Mouse (Mus musculus): ENCODE results near the gene Ddx18. TPM values are rescaled to one million over a fixed set of nuclear protein-coding genes. Genes with fewer than 3 reads are reported as not detected.

Gene Ddx18
- polyA plus RNA-seq (2015; fragmentation: Nextera tagmentation; extraction: Ambion mirVana) = 50.6 and 52.9 TPM in 2 replicates

DNA sequence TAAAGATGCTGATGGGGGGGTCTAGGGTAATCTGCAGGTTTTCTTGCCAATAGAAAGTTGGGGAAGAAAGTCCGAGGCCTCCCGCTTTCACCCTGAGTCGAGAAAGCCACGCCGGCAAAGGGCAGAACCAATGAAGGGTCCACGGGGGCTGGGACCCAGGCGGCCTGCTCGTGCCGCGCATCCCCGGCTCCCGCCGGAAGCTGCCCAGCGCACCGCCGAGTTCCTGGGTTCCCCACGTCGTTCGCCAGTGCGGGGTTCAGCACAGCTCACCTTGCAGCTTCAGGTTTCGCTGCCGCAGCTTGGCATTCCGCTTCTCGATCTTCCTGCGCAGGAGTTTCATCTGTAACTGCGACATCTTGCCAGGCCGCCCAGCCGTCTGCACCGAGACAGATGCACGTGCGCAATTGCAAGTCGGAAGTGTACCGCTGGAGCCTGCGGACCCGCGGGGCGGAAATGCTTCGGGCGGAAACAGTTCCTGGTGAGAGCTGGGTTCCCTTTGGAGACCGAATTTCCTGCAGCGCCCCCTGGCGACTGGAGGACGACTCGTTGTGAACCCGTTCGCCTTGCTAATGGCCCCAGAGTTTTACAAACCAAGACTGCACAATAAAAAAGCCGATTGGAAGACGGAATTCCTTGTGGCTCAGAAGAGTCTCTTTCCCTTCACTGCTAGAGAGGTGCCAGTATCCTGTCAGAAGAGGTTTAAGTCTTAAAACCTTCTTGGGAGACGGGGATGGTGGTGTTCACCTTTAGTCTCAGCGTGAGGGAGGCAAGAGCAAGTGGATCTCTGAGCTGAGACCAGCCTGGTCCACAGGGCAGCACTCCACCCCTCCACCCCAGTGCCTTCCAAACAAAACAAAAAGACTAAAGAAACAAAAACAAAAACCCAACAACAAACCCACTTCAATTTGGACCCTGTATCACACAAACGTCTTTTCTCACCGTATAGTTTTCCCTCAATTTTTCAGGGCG is at the start of gene Ddx18:
Gene Ddx18 (minus strand): TSS at position 469 of the 969 bp plus-strand sequence.
- whole genome bisulfite sequencing = 6% methylated on average over 53 of the region's 53 CpGs
- Histone ChIP-seq H3K4me2 (peak within 1 kb of the TSS; percentile 79), H3K9ac (peak within 1 kb of the TSS; percentile 81), H3K4me1 (replicated peaks) (peaks cover 9% of the 10 kb centered on the region), H3K9me3 (no peaks in the 10 kb centered on the region), H3K4me3 (peak within 1 kb of the TSS; percentile 77), H3K36me3 (peaks cover 25% of the 10 kb centered on the region), H3K27ac (peak within 1 kb of the TSS; percentile 55; the same call in 1 of the 2 replicates), H3K27me3 (no peaks in the 10 kb centered on the region)
- peak; percentile 99 for ATAC-seq (ENCODE audit: low FRiP score)

DNA sequence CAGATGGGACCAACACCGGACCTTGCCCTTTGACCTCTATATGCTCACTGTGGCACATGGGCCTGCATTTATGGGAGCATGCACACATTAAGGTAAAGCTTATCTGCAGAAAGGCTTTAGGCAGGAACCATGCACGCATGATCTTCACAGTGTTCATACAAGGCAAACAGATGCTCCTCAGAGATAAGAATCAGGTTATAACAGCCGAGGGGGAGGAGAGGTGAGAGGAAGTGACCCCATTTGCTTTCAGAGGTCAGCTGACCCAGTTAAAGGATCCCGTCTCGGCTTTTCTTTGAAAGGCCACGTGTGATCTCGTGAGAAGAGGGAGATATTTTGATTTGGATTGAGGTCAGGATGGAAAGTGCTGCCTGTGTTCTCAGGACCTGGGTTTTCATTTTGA is 40.2 kb upstream of the Ddx18 start:
- H3K27me3 ChIP-seq = no peaks in the 10 kb centered on the region
- ATAC-seq (ENCODE audit: low FRiP score) = no peak
- H3K4me1 ChIP-seq (replicated peaks) = no peaks in the 10 kb centered on the region
- H3K9me3 ChIP-seq = no peaks in the 10 kb centered on the region
- no peak overlapping the region for H3K4me2 ChIP-seq
- no peaks in the 10 kb centered on the region for H3K36me3 ChIP-seq
- H3K27ac ChIP-seq = no peak overlapping the region
- no peak overlapping the region for H3K9ac ChIP-seq
- WGBS = 74% methylated on average over 7 of the region's 7 CpGs
- no peak overlapping the region for H3K4me3 ChIP-seq

DNA sequence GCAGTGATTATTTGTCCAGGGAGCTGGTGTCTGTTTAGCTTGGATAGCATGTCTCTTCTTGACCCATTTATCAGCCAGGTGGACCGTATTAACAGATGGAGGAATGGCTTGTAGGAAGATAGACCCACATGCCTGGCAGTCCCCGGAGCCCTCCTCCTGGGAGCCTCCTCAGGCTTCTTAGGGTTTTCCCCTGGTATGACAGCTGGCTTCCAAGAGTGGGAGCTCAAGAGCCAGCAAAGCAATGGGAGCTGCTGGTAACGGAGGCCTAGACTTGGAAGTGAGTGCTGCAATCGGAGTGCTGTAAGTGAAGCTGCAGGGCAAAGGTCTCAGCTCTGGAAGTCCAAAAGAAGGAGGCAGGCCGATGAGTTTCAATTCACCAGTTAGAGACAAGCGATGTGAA is 37.3 kb upstream of the Ddx18 start:
- WGBS = 61% methylated on average over 6 of the region's 6 CpGs
- Histone ChIP-seq H3K4me2 (no peak overlapping the region), H3K9me3 (no peaks in the 10 kb centered on the region), H3K4me3 (no peak overlapping the region), H3K27me3 (no peaks in the 10 kb centered on the region), H3K36me3 (no peaks in the 10 kb centered on the region), H3K27ac (no peak overlapping the region), H3K4me1 (replicated peaks) (no peaks in the 10 kb centered on the region), H3K9ac (no peak overlapping the region)
- ATAC-seq (ENCODE audit: low FRiP score) = no peak

DNA sequence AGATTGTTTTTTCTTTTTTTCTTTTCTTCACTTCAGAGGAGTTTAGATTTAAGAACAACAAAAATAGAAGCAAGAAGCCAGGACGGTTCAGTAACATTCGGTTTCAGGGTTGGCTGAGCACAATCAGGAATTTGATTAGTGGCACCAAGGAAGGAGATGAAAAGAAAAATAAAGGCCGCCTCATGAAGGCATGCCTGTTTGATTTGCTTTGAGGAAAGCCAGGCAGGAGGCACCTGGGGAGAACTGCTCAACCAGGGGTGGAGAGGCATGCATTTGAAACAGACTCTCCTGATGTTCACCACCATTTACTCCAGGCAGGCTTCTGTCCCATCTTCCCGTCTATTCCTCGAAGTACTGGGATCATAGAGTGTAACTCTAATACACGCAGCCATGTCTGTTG is 34.1 kb upstream of the Ddx18 start:
- Histone ChIP-seq H3K9me3 (no peaks in the 10 kb centered on the region), H3K27me3 (no peaks in the 10 kb centered on the region), H3K36me3 (no peaks in the 10 kb centered on the region), H3K27ac (no peak overlapping the region), H3K4me1 (replicated peaks) (0 out of 2 replicates have a peak, but pooled peaks cover 3% of the 10 kb centered on the region), H3K4me2 (no peak overlapping the region), H3K9ac (no peak overlapping the region), H3K4me3 (no peak overlapping the region)
- 76% methylated on average over 6 of the region's 6 CpGs for WGBS
- no peak for ATAC-seq (ENCODE audit: low FRiP score)

DNA sequence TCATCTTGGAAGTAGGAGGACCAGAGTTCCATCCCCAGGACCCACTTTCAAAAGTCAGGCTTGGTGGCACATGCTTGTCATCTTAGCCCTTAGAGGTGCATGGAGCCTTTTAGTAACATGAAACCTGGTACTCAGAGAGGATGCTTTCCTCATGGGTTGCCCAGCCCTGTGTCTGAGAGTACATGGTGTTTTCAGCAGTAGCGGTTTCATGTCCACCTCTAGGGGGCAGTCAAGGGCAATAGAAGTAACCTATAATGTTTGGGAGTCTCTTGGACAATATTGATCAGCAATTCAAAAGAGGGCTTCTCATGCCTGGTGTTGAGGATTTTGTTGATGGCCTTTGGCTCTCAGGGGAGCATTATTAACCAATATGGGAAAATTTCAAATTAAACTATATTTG is 33.3 kb upstream of the Ddx18 start:
- ATAC-seq (ENCODE audit: low FRiP score) = no peak
- 10% methylated on average over 1 of the region's 1 CpGs for WGBS
- no peak overlapping the region for H3K27ac ChIP-seq
- no peaks in the 10 kb centered on the region for H3K27me3 ChIP-seq
- H3K36me3 ChIP-seq = no peaks in the 10 kb centered on the region
- no peaks in the 10 kb centered on the region for H3K9me3 ChIP-seq
- no peak overlapping the region for H3K4me3 ChIP-seq
- H3K4me2 ChIP-seq = no peak overlapping the region
- H3K9ac ChIP-seq = no peak overlapping the region
- H3K4me1 ChIP-seq (replicated peaks) = 0 out of 2 replicates have a peak, but pooled peaks cover 3% of the 10 kb centered on the region

DNA sequence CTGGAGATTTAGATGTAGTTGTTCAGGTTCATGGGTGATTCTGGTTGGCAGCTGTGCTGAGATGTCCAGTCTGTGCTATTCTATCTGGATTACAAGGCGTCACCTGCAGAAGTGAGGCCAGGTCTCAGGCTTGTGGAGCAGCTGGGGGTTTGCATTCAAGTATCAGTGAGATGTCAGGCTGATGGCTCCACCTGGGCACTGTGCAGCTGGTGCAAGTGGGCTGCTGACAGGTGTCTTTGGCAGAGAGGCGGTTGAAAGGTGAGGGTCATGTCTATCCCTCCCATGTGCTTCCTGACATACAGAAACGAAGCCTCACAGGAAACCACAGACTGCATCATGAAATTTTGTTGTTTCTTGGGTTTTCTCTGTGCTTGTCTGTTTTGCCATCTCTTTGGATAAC is 30.6 kb upstream of the Ddx18 start:
- Histone ChIP-seq H3K9ac (no peak overlapping the region), H3K4me2 (no peak overlapping the region), H3K4me1 (replicated peaks) (0 out of 2 replicates have a peak, but pooled peaks cover 3% of the 10 kb centered on the region), H3K27me3 (no peaks in the 10 kb centered on the region), H3K36me3 (no peaks in the 10 kb centered on the region), H3K27ac (no peak overlapping the region), H3K4me3 (no peak overlapping the region), H3K9me3 (no peaks in the 10 kb centered on the region)
- 73% methylated on average over 3 of the region's 3 CpGs for WGBS
- no peak for ATAC-seq (ENCODE audit: low FRiP score)

DNA sequence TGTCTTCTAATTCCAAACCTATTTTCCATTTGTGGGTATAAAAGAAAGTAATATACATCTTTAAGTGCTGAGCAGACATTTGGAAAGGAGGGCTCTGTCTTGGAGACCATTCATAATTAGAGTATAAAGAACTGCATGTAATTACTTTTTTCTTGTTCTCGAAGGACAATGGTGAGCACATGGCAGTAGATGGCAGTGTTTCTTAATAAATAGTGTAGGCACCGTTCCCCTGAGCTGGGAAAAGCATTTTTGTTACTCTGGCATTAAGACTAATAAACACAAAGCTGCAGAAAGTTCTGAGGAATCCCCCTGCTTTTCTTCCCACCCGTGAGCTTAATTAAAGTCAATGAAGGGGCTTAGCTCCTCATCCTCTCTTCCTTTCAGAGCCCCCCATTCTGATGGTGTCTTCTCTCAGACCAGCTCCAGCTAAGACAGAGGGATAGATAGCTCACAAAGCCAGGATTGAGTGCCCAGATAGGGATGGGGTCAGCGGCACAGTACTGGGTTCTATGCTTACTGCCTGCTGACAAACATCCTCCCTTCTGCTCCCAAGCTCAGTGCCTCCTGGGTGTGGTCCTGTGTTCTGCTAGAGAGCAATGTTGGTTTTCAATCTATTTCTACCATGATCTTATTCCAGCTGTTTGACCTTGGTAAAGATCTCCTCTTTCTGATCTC is 29.3 kb upstream of the Ddx18 start:
- Histone ChIP-seq H3K4me1 (replicated peaks) (0 out of 2 replicates have a peak, but pooled peaks cover 3% of the 10 kb centered on the region), H3K9me3 (no peaks in the 10 kb centered on the region), H3K27ac (peak overlapping the region; percentile 30; the same call in 1 of the 2 replicates), H3K36me3 (no peaks in the 10 kb centered on the region), H3K27me3 (no peaks in the 10 kb centered on the region), H3K9ac (no peak overlapping the region), H3K4me3 (no peak overlapping the region), H3K4me2 (no peak overlapping the region)
- 30% methylated on average over 4 of the region's 4 CpGs for WGBS
- peak; percentile 67 for ATAC-seq (ENCODE audit: low FRiP score)

DNA sequence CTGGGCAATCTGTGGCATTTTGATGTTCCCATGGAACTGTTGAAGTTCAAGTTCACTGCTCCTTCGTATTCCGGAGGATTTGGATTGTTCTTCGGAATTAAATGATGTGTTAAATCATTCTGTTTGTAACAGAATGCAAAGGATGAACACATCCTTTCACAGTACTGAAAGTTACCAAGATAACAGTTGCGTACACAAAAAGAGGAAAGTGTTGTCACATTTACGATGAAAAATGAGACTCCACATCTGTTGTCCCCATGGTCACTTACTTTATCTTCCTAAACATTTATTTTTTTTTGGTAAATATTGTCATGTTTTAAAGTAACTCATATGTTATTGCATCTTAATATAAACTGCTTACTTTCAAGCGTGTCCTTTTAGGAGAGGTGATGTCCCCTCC is 17.0 kb upstream of the Ddx18 start:
- 83% methylated on average over 6 of the region's 6 CpGs for WGBS
- no peak for ATAC-seq (ENCODE audit: low FRiP score)
- no peaks in the 10 kb centered on the region for H3K27me3 ChIP-seq

DNA sequence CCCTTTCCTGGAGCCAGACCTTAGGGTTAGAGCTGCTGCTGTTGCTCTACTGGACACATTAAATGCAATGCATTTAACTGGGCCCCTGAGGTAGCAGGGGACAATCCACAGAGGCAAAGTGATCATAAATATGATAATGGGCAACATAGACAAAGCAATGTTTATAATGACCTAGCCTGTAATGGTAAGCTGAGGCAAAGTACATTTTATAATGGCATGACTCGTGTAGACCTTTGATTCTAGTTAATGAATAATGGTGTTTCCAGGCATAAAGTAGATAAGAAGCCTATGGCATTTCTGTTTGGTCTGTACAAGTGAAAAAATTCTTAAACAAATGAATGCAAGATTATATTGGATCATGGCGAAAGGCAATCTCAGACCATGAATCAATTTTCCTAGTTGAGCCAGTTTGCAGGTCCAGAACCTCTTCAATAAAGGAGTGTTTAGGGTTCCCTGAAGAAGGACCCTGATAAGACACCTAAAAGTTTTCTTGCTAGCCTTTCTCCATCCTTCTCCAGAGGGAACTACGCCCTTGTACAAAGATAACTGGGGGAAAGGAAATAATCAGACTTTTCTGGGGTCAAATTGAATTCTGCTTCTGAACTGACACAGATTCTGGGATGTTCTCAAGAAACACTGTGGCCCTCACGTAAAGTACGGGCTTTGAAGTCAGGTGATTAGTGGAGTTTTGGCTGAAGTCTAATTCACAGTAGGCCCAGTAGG is 13.5 kb upstream of the Ddx18 start:
- ATAC-seq (ENCODE audit: low FRiP score) = no peak

More for the DNA sequence above, 17.0 kb upstream of the Ddx18 start:
- Histone ChIP-seq H3K4me2 (no peak overlapping the region), H3K9me3 (no peaks in the 10 kb centered on the region), H3K36me3 (no peaks in the 10 kb centered on the region), H3K4me3 (no peak overlapping the region), H3K4me1 (replicated peaks) (no peaks in the 10 kb centered on the region), H3K27ac (no peak overlapping the region), H3K9ac (no peak overlapping the region)

DNA sequence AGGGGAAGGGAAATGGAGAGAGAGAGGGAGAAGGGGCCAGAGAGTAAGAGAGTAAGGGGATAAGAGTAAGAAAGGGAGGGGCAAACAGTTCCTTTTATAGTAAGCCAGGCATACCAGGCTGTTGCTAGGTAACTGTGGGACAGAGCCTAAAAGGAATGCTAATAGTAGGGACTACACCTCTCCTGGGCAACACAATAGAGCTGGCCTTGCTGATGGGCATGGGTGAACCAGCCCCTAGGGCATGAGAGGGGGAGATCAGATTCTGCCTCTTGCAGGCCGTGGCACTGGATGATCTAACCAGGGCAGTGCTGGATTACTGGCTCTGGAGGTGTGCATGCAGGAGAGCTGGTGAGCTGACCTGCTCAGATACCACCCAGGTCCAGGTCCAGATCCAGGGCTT is 9.7 kb upstream of the Ddx18 start:
- no peak overlapping the region for H3K4me2 ChIP-seq
- WGBS = 53% methylated on average over 1 of the region's 1 CpGs
- no peak overlapping the region for H3K4me3 ChIP-seq
- H3K9ac ChIP-seq = no peak overlapping the region
- no peaks in the 10 kb centered on the region for H3K27me3 ChIP-seq
- no peak overlapping the region for H3K27ac ChIP-seq
- no peaks in the 10 kb centered on the region for H3K9me3 ChIP-seq
- no peak for ATAC-seq (ENCODE audit: low FRiP score)
- H3K4me1 ChIP-seq (replicated peaks) = no peaks in the 10 kb centered on the region
- no peaks in the 10 kb centered on the region for H3K36me3 ChIP-seq

More for the DNA sequence above, 13.5 kb upstream of the Ddx18 start:
- H3K9me3 ChIP-seq = no peaks in the 10 kb centered on the region
- H3K27ac ChIP-seq = no peak overlapping the region
- H3K4me1 ChIP-seq (replicated peaks) = no peaks in the 10 kb centered on the region
- H3K4me2 ChIP-seq = no peak overlapping the region
- H3K36me3 ChIP-seq = no peaks in the 10 kb centered on the region
- 91% methylated on average over 5 of the region's 5 CpGs for WGBS
- no peak overlapping the region for H3K9ac ChIP-seq
- H3K4me3 ChIP-seq = no peak overlapping the region
- H3K27me3 ChIP-seq = no peaks in the 10 kb centered on the region

DNA sequence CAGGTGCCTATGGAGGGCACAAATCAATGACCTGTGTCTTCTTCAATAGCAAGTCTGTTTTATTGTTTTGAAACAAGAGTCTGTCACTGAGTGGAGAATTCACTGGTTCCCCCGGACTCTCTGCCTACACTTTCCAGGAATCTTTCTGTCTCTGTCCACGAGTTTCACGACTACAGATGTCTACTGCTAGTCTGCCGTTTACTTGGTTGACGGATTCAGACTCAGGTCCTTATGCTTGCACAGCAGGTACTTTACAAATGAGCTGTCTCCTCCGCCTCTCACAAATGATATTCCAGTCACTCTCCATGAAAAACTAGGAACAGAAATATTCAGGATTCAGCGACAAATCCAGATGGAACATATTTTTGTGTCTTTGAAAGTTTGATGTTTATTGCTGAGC is 2.7 kb upstream of the Ddx18 start:
- no peak for ATAC-seq (ENCODE audit: low FRiP score)
- 85% methylated on average over 7 of the region's 7 CpGs for WGBS
- Histone ChIP-seq H3K9me3 (no peaks in the 10 kb centered on the region), H3K4me3 (no peak overlapping the region), H3K4me2 (no peak overlapping the region), H3K4me1 (replicated peaks) (peaks cover 9% of the 10 kb centered on the region), H3K36me3 (no peaks in the 10 kb centered on the region), H3K27ac (no peak overlapping the region), H3K9ac (no peak overlapping the region), H3K27me3 (no peaks in the 10 kb centered on the region)

DNA sequence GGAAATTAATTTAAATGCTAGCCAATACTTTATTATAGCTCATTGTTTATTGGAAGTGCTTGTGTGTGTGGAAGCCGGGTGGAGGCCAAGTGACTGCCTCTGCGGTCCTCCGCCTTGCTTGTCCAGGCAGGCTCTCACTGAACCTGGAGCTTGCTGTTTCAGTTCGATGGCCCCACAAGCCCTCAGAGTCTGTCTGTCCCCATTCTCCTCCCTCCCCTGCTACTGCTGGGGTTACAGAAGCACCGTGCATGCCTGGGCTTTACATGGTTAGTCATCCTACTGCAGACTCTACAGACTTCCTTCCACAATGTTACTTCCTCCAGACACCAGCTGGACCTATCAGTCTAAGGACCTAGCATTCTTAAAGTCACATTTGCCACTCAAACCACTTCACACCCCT is 9.9 kb downstream of the Ddx18 start:
- Histone ChIP-seq H3K9ac (no peak overlapping the region), H3K4me1 (replicated peaks) (no peaks in the 10 kb centered on the region), H3K36me3 (peaks cover 95% of the 10 kb centered on the region), H3K9me3 (no peaks in the 10 kb centered on the region), H3K27me3 (no peaks in the 10 kb centered on the region), H3K4me3 (no peak overlapping the region), H3K4me2 (no peak overlapping the region), H3K27ac (no peak overlapping the region)
- no peak for ATAC-seq (ENCODE audit: low FRiP score)
- WGBS = 96% methylated on average over 5 of the region's 5 CpGs
